Mouse (Mus musculus) limb, embryonic 14.5 days (tissue): ENCODE measurements at regions not wholly inside any gene's neighbourhood (a gene's known extent, or its start where the extent isn't known, plus 50 kb on each side); places are given as distances from the start of the nearest gene placed in this dataset.
A peak's percentile ranks its signal among the peaks of the same experiment; 100 is the strongest.

ENCODE experiments used
- ATAC-seq: fragments of 200-750 bp; cut with Nextera tagmentation; 2 replicates; pipeline ENCODE4 v1.8.0; 2017; ENCODE audit warnings: low read depth, moderate number of reproducible peaks, moderate TSS enrichment; ENCODE audit not compliant: low FRiP score
- DNase-seq: peaks from one replicate; pipeline ENCODE4 v3.0.0-alpha.2; 2015; ENCODE audit warnings: low spot score
- H3K27ac ChIP-seq: fragments of 300-500 bp; sonication (generic); replicated peaks from 2 replicates; pipeline ENCODE4 v1.5.1; 2014; ENCODE audit warnings: low read depth, mild to moderate bottlenecking, low read length, moderate library complexity, mixed read lengths
- H3K27me3 ChIP-seq: fragments of 300-500 bp; sonication (generic); 2 replicates; pipeline ENCODE4 v1.6.1; 2014; ENCODE audit warnings: low read length, mixed read lengths; ENCODE audit not compliant: control insufficient read depth, insufficient read depth
- H3K36me3 ChIP-seq: fragments of 300-500 bp; sonication (generic); 2 replicates; pipeline ENCODE4 v1.6.1; 2014; ENCODE audit warnings: mild to moderate bottlenecking, low read length, moderate library complexity, mixed read lengths; ENCODE audit not compliant: control insufficient read depth, insufficient read depth
- H3K4me1 ChIP-seq: fragments of 300-500 bp; sonication (generic); 2 replicates; pipeline ENCODE4 v1.6.1; 2014; ENCODE audit warnings: antibody characterized with exemption, low read length, mixed read lengths; ENCODE audit not compliant: control insufficient read depth, insufficient read depth
- H3K4me2 ChIP-seq: fragments of 300-500 bp; sonication (generic); replicated peaks from 2 replicates; pipeline ENCODE4 v1.6.1; 2014; ENCODE audit warnings: low read depth, mild to moderate bottlenecking, low read length, moderate library complexity; ENCODE audit not compliant: severe bottlenecking
- H3K4me3 ChIP-seq: fragments of 300-500 bp; sonication (generic); replicated peaks from 2 replicates; pipeline ENCODE4 v1.5.1; 2014; ENCODE audit warnings: low read length
- H3K9ac ChIP-seq: fragments of 300-500 bp; sonication (generic); 2 replicates; pipeline ENCODE4 v1.6.1; 2014; ENCODE audit warnings: mild to moderate bottlenecking, low read depth, low read length, moderate library complexity; ENCODE audit not compliant: severe bottlenecking
- H3K9me3 ChIP-seq: fragments of 300-500 bp; sonication (generic); 2 replicates; pipeline ENCODE4 v1.6.1; 2016; ENCODE audit warnings: low read length; ENCODE audit not compliant: control insufficient read depth
- POLR2A ChIP-seq: fragments of 200-500 bp; IDR thresholded peaks from 2 replicates; pipeline ENCODE4 v1.8.0; 2012; ENCODE audit warnings: inconsistent platforms, mild to moderate bottlenecking, moderate library complexity, borderline replicate concordance; ENCODE audit not compliant: insufficient read depth, insufficient read length; ENCODE audit errors: extremely low read depth
- WGBS: fragments of 180-500 bp; shearing (Covaris S2); extraction: QIAGEN DNeasy Blood & Tissue Kit; methylation state at CpG from one replicate; pipeline ENCODE4 v1.1.7; 2014; 5-methylcytosine and 5-hydroxymethylcytosine counted together

DNA sequence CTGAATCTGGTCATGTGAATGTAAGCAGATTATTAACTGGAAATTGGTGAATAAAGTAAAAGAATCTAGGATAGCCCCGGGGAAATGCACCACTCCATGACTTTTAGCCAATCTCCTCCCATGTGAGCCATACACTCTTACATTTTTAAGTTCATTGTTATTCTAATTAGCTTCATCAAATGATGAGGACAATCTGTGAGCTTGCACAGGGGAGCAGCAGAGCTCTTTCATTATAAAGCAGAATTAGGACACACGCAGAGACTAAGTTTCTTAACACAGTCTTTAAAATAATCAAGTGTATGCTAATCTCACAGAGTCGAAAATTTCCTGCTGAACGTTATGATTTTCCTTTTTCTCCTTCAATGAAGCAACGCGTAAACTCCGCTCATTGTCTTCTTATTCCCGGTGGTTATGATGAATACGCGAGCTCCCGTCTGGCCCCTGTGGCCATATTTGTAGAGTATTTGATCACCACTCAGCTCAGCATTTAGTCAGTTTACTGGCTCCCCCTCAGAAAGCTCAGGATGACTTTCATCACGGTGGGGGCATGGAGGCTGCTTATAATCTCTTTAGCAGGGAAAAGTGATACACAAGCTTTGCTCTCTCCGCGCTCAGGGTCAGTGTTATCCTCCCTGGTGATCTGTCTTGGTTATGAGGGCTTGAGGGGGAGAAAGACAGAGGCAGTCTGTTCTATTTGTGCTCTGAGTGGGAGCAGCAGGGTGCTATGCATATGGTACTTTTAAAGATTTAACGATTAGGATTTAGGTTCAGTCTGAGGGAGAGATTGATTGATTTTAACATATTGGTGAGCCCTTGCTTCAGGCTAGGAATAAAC lies 350.1 kb upstream of the 1700003H04Rik start:
- Histone ChIP-seq H3K4me2 (no peak overlapping the region), H3K9ac (no peak overlapping the region), H3K27me3 (no peaks in the 10 kb centered on the region), H3K4me1 (no peaks in the 10 kb centered on the region), H3K9me3 (no peaks in the 10 kb centered on the region), H3K4me3 (no peak overlapping the region), H3K27ac (no peak overlapping the region), H3K36me3 (no peaks in the 10 kb centered on the region)
- TF ChIP-seq POLR2A, result no peak
- 45% methylated on average over 15 of the region's 15 CpGs for WGBS
- DNase-seq (no peak), ATAC-seq (no peak)

DNA sequence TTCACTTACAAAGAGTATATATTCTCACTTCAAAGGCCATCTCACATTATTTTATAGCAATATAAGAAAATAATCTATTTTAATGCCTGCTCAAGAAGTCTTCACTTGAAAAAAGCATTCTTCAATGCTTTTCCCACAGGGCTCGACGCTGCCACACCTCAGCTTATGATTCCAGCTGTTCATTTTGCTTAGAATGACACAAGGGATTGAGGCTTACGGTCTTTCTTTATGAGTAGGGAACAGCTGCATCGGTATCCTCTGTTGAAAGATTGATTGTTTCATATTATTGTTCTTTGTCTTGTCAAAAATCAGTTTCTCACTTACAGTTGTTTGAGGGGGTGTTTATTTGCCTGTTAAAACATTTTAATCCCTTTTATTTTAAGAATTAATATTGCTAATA lies 328.0 kb upstream of the 1700003H04Rik start:
- DNase-seq (peak; percentile 48), ATAC-seq (peak; percentile 77)
- no peaks in the 10 kb centered on the region for H3K27me3 ChIP-seq

More for the DNA sequence above, 328.0 kb upstream of the 1700003H04Rik start:
- Histone ChIP-seq H3K4me1 (no peaks in the 10 kb centered on the region), H3K9me3 (no peaks in the 10 kb centered on the region), H3K4me3 (no peak overlapping the region), H3K27ac (no peak overlapping the region), H3K4me2 (no peak overlapping the region), H3K36me3 (no peaks in the 10 kb centered on the region), H3K9ac (no peak overlapping the region)
- no peak for TF ChIP-seq POLR2A
- 73% methylated on average over 4 of the region's 4 CpGs for WGBS
